Mouse (Mus musculus): Measurements from ENCODE around the gene Bri3bp.

Bri3bp gene

GRCm38 (mm10) chr5:125452573-125452972 lies 11.2 kb downstream of the Bri3bp start:
- peak; percentile 82 for DNase-seq (ENCODE audit: low read depth, low spot score)

GRCm38 (mm10) chr5:125456100-125456499 lies 14.7 kb downstream of the Bri3bp start:
- no peak for DNase-seq (ENCODE audit: low read depth, low spot score)

GRCm38 (mm10) chr5:125457538-125457937 lies 16.2 kb downstream of the Bri3bp start:
- DNase-seq (ENCODE audit: low read depth, low spot score) = no peak

- peak; percentile 18 for DNase-seq (ENCODE audit: low read depth, low spot score)
Observed at GRCm38 (mm10) chr5:125460574-125460973, 19.2 kb downstream of the Bri3bp start.

GRCm38 (mm10) chr5:125461868-125462445 lies 20.6 kb downstream of the Bri3bp start:
- no peak for DNase-seq (ENCODE audit: low read depth, low spot score)

GRCm38 (mm10) chr5:125465192-125465591 lies 23.8 kb downstream of the Bri3bp start:
- no peak for DNase-seq (ENCODE audit: low read depth, low spot score)

GRCm38 (mm10) chr5:125465701-125466106 lies 24.3 kb downstream of the Bri3bp start:
- peak; percentile 98 for DNase-seq (ENCODE audit: low read depth, low spot score)

GRCm38 (mm10) chr5:125466483-125466882 lies 25.1 kb downstream of the Bri3bp start:
- no peak for DNase-seq (ENCODE audit: low read depth, low spot score)

- DNase-seq (ENCODE audit: low read depth, low spot score) = no peak
Observed at GRCm38 (mm10) chr5:125467261-125467660, 25.9 kb downstream of the Bri3bp start.

GRCm38 (mm10) chr5:125470713-125471112 lies 29.3 kb downstream of the Bri3bp start:
- no peak for DNase-seq (ENCODE audit: low read depth, low spot score)

- no peak for DNase-seq (ENCODE audit: low read depth, low spot score)
Observed at GRCm38 (mm10) chr5:125472796-125473475, 31.6 kb downstream of the Bri3bp start.

GRCm38 (mm10) chr5:125475030-125475429 lies 33.7 kb downstream of the Bri3bp start:
- no peak for DNase-seq (ENCODE audit: low read depth, low spot score)

GRCm38 (mm10) chr5:125475601-125476285 lies 34.4 kb downstream of the Bri3bp start, which contains the start of gene Aacs:
Gene Aacs, plus strand, starts transcription at chr5:125475814.
- peak; percentile 92 for DNase-seq (ENCODE audit: low read depth, low spot score)

GRCm38 (mm10) chr5:125476286-125476625 lies 34.9 kb downstream of the Bri3bp start:
- DNase-seq (ENCODE audit: low read depth, low spot score) = peak; percentile 59

GRCm38 (mm10) chr5:125476799-125477198 lies 35.4 kb downstream of the Bri3bp start:
- DNase-seq (ENCODE audit: low read depth, low spot score) = peak; percentile 20

GRCm38 (mm10) chr5:125477533-125477932 lies 36.2 kb downstream of the Bri3bp start:
- peak; percentile 22 for DNase-seq (ENCODE audit: low read depth, low spot score)

- no peak for DNase-seq (ENCODE audit: low read depth, low spot score)
Observed at GRCm38 (mm10) chr5:125478037-125478436, 36.7 kb downstream of the Bri3bp start.

GRCm38 (mm10) chr5:125479376-125479775 lies 38.0 kb downstream of the Bri3bp start:
- no peak for DNase-seq (ENCODE audit: low read depth, low spot score)

GRCm38 (mm10) chr5:125480434-125481231 lies 39.3 kb downstream of the Bri3bp start:
- DNase-seq (ENCODE audit: low read depth, low spot score) = no peak

- no peak for DNase-seq (ENCODE audit: low read depth, low spot score)
Observed at GRCm38 (mm10) chr5:125482474-125482873, 41.1 kb downstream of the Bri3bp start.

- no peak for DNase-seq (ENCODE audit: low read depth, low spot score)
Observed at GRCm38 (mm10) chr5:125483712-125484611, 42.6 kb downstream of the Bri3bp start.

All from 3T3-L1 (cell line).